Mouse (Mus musculus) embryonic facial prominence, embryonic 14.5 days (tissue): ENCODE measurements around the gene Dkk2. TPM values are rescaled to one million over a fixed set of nuclear protein-coding genes. Genes with fewer than 3 reads are reported as not detected.

Source experiments
- ATAC-seq: fragments of 200-750 bp; cut with Nextera tagmentation; 2 replicates; pipeline ENCODE4 v1.8.0; 2017; ENCODE audit warnings: low read depth, moderate number of reproducible peaks, moderate TSS enrichment
- DNase-seq: peaks from one replicate; pipeline ENCODE4 v3.0.0-alpha.2; 2015; ENCODE audit warnings: low spot score
- H3K27ac ChIP-seq: fragments of 300-500 bp; sonication (generic); replicated peaks from 2 replicates; pipeline ENCODE4 v1.5.1; 2014; ENCODE audit warnings: low read depth, mild to moderate bottlenecking, low read length, moderate library complexity
- H3K27me3 ChIP-seq: fragments of 300-500 bp; sonication (generic); replicated peaks from 2 replicates; pipeline ENCODE4 v1.6.1; 2014; ENCODE audit warnings: low read length; ENCODE audit not compliant: control insufficient read depth, insufficient read depth
- H3K36me3 ChIP-seq: fragments of 300-500 bp; sonication (generic); 2 replicates; pipeline ENCODE4 v1.6.1; 2014; ENCODE audit warnings: low read length, mixed read lengths; ENCODE audit not compliant: control insufficient read depth, insufficient read depth
- H3K4me1 ChIP-seq: fragments of 300-500 bp; sonication (generic); 2 replicates; pipeline ENCODE4 v1.6.1; 2014; ENCODE audit warnings: antibody characterized with exemption, low read length; ENCODE audit not compliant: control insufficient read depth, insufficient read depth
- H3K4me2 ChIP-seq: fragments of 300-500 bp; sonication (generic); 2 replicates; pipeline ENCODE4 v1.6.1; 2014; ENCODE audit warnings: low read depth, mild to moderate bottlenecking, low read length, moderate library complexity, mixed read lengths
- H3K4me3 ChIP-seq: fragments of 300-500 bp; sonication (generic); 2 replicates; pipeline ENCODE4 v1.5.1; 2014; ENCODE audit warnings: low read depth, mild to moderate bottlenecking, low read length
- H3K9ac ChIP-seq: fragments of 300-500 bp; sonication (generic); 2 replicates; pipeline ENCODE4 v1.6.1; 2014; ENCODE audit warnings: low read depth, mild to moderate bottlenecking, low read length, moderate library complexity, mixed read lengths
- H3K9me3 ChIP-seq: fragments of 300-500 bp; sonication (generic); 2 replicates; pipeline ENCODE4 v1.6.1; 2016; ENCODE audit warnings: low read length; ENCODE audit not compliant: control insufficient read depth
- WGBS: fragments of 180-500 bp; shearing (Covaris S2); extraction: QIAGEN DNeasy Blood & Tissue Kit; methylation state at CpG from one replicate; pipeline ENCODE4 v1.1.7; 2014; 5-methylcytosine and 5-hydroxymethylcytosine counted together
- polyA plus RNA-seq: library from polyadenylated mRNA; unstranded; fragments of >200 nt; fragmentation: Nextera tagmentation; extraction: Ambion mirVana; gene quantifications from 2 replicates; pipeline ENCODE4 v1.2.1, GENCODE M21; 2014

Dkk2 gene
- polyA plus RNA-seq, 1 experiment from 2014 or later: 25.0 TPM

DNA sequence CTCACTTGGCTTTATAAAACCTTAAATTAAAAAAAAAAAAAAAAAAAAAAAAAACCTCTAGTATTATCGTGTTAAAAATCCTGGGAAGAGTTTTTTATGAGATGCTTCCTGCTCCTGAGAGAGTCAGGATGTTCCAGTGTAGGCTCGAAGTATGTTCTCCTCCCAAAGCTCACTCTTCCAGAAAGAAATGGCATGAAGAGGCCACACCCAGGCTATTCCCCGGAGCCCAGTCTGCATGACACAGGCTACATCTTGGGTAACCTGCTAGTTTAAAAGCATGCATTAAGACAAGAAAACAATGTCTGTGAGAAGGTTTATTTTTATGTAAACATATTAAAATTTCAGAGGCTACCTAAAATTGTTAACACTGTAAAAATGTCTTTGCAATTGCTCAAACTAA is 15.7 kb downstream of the Dkk2 start:
- Histone ChIP-seq H3K9ac (no peak overlapping the region), H3K4me1 (peaks cover 7% of the 10 kb centered on the region; the same call in 1 of the 2 replicates), H3K27me3 (no peaks in the 10 kb centered on the region), H3K4me3 (no peak overlapping the region), H3K4me2 (no peak overlapping the region), H3K27ac (no peak overlapping the region), H3K36me3 (no peaks in the 10 kb centered on the region), H3K9me3 (no peaks in the 10 kb centered on the region)
- DNase-seq (peak; percentile 11), ATAC-seq (no peak)
- 53% methylated on average over 3 of the region's 3 CpGs for WGBS

DNA sequence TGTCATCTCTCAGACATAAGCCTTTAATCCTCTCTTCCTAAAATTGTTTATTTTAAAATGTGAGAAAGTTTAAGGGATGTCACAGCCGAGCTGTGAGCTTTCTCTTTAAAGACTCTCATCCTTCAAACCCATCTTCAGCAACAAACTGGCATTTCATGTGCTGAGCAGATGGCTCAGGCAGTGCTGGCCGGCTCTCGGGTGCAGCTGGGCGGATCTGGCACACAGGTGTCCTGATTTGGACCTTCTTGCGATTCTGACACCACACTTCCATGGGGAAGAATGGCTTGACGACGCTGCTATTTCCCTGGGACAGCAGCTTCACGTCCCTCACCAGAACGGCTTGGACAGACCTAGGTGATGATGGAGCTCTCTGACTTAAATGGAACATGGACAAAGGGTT is 17.9 kb downstream of the Dkk2 start:
- no peak overlapping the region for H3K27ac ChIP-seq
- ATAC-seq: no peak
- H3K9me3 ChIP-seq: no peaks in the 10 kb centered on the region
- H3K27me3 ChIP-seq: no peaks in the 10 kb centered on the region
- DNase-seq: peak; percentile 39
- 33% methylated on average over 9 of the region's 9 CpGs for WGBS
- no peak overlapping the region for H3K4me3 ChIP-seq
- 0 out of 2 replicates have a peak overlapping the region, but pooled peaks have one; percentile 10 for H3K4me2 ChIP-seq
- no peak overlapping the region for H3K9ac ChIP-seq
- H3K36me3 ChIP-seq: no peaks in the 10 kb centered on the region
- H3K4me1 ChIP-seq: peaks cover 7% of the 10 kb centered on the region; the same call in 1 of the 2 replicates

DNA sequence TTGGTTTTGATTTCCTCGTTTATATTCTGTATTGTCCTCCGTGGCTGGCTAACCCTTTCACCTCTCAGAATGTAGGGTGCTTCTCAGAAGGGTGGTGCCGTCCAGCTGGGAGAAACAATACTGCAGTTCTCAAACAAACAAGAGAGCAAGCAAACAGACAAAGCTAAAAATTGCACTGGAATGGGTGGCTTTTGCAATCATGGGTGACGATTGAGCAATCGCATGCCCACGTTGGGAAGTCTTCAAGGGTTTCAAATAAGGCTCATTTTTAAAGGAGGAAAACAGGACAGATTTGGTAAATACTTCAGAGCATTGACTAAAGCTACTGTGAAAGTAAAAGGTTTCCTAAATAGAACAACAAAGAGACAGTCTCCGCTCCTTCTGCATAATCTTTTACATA is 18.4 kb downstream of the Dkk2 start:
- Histone ChIP-seq H3K27ac (no peak overlapping the region), H3K27me3 (no peaks in the 10 kb centered on the region), H3K4me3 (no peak overlapping the region), H3K4me1 (peaks cover 7% of the 10 kb centered on the region; the same call in 1 of the 2 replicates), H3K9me3 (no peaks in the 10 kb centered on the region), H3K36me3 (no peaks in the 10 kb centered on the region), H3K9ac (no peak overlapping the region), H3K4me2 (0 out of 2 replicates have a peak overlapping the region, but pooled peaks have one; percentile 10)
- ATAC-seq (no peak), DNase-seq (no peak)
- WGBS: 42% methylated on average over 7 of the region's 7 CpGs

DNA sequence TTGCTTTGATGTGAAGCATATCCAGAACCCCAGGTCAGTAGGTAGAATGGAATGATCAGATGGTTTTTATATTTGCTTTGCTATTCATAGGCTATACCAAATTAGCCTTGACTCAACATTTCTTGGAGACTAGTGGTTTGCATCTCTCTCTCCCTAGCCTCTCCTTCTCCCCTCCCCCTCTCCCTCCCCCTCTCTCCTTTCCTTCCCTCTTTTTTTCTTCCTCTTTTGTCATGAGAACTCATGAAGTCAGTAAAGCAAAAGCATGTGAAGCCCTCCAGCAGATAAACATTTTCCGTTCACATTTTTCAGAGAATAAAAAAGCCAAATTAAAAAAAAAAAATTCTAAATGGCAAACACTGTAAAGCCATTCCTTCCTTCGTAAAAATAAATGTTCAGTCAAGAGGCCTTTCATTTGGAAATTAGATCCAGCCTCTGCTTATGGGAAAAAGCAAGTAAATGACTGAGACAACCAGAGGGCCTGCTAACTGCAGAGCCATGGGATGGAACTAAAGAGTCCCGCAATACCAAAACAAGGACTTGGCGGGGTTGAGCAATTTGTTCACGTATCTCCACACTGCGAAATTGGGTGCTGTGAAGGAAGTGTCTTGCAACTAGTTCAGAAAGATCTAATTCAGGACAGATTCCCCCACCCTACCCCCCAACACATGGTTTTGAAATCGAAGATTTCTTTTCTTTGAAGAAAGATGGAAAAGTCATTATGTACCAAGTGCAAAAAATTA is 30.9 kb downstream of the Dkk2 start:
- H3K27me3 ChIP-seq: no peaks in the 10 kb centered on the region
- no peak overlapping the region for H3K27ac ChIP-seq
- no peaks in the 10 kb centered on the region for H3K9me3 ChIP-seq
- DNase-seq (no peak), ATAC-seq (no peak)
- 47% methylated on average over 7 of the region's 7 CpGs for WGBS
- H3K4me2 ChIP-seq: no peak overlapping the region
- 0 out of 2 replicates have a peak, but pooled peaks cover 3% of the 10 kb centered on the region for H3K4me1 ChIP-seq
- no peak overlapping the region for H3K9ac ChIP-seq
- H3K36me3 ChIP-seq: no peaks in the 10 kb centered on the region
- no peak overlapping the region for H3K4me3 ChIP-seq

DNA sequence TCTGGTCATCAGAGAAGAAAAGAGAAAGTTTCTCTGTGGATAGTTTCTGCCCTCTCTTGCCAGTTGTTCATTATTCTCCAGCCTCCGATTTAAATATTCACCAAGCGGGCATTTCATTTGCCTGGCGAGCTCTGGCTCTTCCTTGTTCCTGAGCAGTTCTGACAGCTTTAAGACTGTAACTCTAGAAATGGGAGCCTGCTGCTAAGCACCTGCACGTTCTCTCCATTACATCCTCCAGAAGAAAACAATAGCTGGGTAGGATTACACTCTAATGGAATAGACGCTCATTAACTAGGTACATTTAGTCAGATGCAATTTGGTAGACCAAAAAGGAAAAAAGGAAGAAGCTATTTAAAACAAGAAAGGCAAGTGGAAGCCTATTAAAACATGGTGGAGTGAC is 36.3 kb downstream of the Dkk2 start:
- Histone ChIP-seq H3K9ac (no peak overlapping the region), H3K9me3 (no peaks in the 10 kb centered on the region), H3K27ac (no peak overlapping the region), H3K4me3 (no peak overlapping the region), H3K4me1 (no peaks in the 10 kb centered on the region), H3K36me3 (no peaks in the 10 kb centered on the region), H3K4me2 (no peak overlapping the region), H3K27me3 (no peaks in the 10 kb centered on the region)
- peak; percentile 31 for DNase-seq
- WGBS: 51% methylated on average over 5 of the region's 5 CpGs
- ATAC-seq: peak; percentile 75; the same call in 1 of the 2 replicates

DNA sequence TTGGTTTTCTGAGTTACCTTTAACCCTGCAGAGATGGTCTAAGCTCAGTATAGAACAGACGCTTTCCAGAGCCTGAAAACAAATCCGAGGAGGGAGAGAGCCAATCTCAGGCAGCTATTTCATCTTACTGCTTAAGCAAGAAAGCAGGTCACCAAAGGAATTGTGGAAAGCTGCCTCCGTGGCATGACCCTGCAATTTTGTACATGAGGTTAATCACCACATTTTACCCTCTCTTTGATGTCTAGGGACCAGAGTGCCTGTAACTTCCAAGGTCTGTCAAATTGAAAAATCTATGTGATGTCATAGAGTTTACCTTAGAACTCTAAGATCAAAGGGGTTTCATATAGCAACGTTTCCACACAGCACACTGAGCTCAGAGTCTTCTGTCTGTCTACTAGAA is 37.5 kb downstream of the Dkk2 start:
- Histone ChIP-seq H3K27ac (no peak overlapping the region), H3K4me1 (no peaks in the 10 kb centered on the region), H3K36me3 (no peaks in the 10 kb centered on the region), H3K4me2 (no peak overlapping the region), H3K9ac (no peak overlapping the region), H3K9me3 (no peaks in the 10 kb centered on the region), H3K4me3 (no peak overlapping the region), H3K27me3 (no peaks in the 10 kb centered on the region)
- WGBS: 24% methylated on average over 4 of the region's 4 CpGs
- no peak for ATAC-seq
- DNase-seq: no peak

DNA sequence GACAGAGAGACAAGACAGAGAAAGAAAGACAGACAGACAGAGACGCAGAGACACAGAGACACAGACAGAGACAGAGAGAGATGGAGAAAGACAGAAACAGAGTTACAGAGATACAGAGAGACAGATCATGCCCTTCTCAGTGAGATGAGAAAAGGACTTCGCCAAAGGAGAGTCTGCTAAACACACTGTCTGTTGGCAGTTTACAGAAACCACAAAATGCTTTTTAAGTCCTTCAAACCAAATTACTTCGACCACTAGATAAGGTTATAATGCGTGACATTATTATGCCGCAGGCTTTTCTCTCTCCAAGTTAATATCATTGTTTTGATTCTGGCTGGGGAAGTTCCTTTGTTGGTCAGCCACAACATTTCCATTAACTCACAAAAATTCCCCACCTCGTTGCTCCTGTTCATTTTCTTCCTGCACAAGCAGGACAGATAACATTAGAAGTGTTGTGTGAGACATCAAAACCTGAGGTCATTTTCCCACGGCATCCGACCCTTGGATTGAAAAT is 40.2 kb downstream of the Dkk2 start:
- peaks cover 3% of the 10 kb centered on the region; the same call in 1 of the 2 replicates for H3K4me1 ChIP-seq
- 67% methylated on average over 8 of the region's 8 CpGs for WGBS

DNA sequence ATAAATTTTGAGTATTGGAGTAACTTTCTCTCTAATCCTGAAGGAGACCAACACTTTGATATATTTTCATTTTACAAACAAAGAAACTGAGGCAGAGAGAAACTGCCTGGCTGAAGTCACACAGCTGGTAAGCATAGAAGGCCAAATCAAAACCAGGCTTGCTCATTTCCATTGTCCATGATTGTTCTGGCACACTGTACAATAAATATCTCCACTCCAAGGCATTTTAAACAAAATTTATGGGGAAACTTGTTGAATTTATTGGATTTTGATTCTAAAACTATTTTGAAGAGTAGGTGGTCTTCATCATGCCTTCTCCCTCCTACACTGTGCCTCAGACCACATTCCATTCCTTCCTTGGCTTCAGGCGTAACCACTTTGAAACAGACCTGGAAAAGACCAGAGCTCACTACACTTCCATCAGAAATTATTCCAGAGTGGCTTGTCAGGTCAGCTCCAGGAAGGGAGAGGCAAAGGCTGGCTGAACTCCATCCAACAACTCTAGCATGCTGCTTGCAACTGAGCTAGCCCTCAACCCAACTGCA is 44.7 kb downstream of the Dkk2 start:
- Histone ChIP-seq H3K4me3 (no peak overlapping the region), H3K27me3 (no peaks in the 10 kb centered on the region), H3K9me3 (no peaks in the 10 kb centered on the region), H3K9ac (no peak overlapping the region), H3K4me2 (no peak overlapping the region), H3K27ac (no peak overlapping the region), H3K36me3 (no peaks in the 10 kb centered on the region), H3K4me1 (peaks cover 8% of the 10 kb centered on the region; the same call in 1 of the 2 replicates)
- ATAC-seq (no peak), DNase-seq (no peak)
- 52% methylated on average over 1 of the region's 1 CpGs for WGBS

More for the DNA sequence above, 40.2 kb downstream of the Dkk2 start:
- H3K36me3 ChIP-seq: no peaks in the 10 kb centered on the region
- H3K4me2 ChIP-seq: no peak overlapping the region
- H3K27me3 ChIP-seq: no peaks in the 10 kb centered on the region
- ATAC-seq (no peak), DNase-seq (no peak)
- H3K9ac ChIP-seq: no peak overlapping the region
- no peak overlapping the region for H3K4me3 ChIP-seq
- H3K27ac ChIP-seq: no peak overlapping the region
- no peaks in the 10 kb centered on the region for H3K9me3 ChIP-seq
